Mouse (Mus musculus) bone marrow macrophage, adult 2 months (primary cell): ENCODE results near the gene Capn8.

ENCODE experiments used
- CTCF ChIP-seq: IDR thresholded peaks from 2 replicates; pipeline ENCODE4 v1.5.1; 2012; ENCODE audit warnings: low read depth, mild to moderate bottlenecking, low read length, moderate library complexity
- POLR2A ChIP-seq: IDR thresholded peaks from 2 replicates; pipeline ENCODE4 v1.6.1; 2012; ENCODE audit warnings: mild to moderate bottlenecking, low read depth, low read length, borderline replicate concordance

GRCm38 (mm10) chr1:182539023-182539940, 25.5 kb upstream of the Capn8 start:
- TF ChIP-seq CTCF (peak; percentile 23; the same call in 1 of the 2 replicates), POLR2A (no peak)
